Mouse (Mus musculus): ENCODE data around the gene Epha4.

DNA sequence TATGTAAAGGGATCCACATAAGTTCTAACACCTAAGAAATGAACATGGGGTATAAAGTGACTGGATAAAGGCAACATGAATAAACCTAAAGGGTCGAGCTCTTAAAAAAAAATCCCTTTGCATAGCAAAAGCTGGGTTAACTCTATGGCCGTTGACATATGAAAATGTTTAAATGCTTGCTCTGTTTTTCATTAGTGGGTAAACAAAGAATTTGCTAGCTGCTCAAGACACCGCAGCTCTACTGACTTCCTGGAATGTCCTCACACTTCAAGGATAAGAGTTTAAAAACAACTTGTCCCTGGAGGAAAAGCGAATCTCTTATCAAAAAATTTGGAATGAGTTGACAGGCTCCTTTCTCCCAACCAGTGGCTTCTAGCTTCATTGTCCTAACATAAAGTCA lies 126.3 kb downstream of the Epha4 start:
- TF ChIP-seq CTCF (IDR thresholded peaks at IDR 0.05; ENCODE audit: low read depth, low read length) (no peak), GATA2 (IDR thresholded peaks at IDR 0.05; ENCODE audit: borderline replicate concordance, low read depth, low read length) (no peak), GATA1 (IDR thresholded peaks at IDR 0.05; ENCODE audit: borderline replicate concordance, low read length) (no peak), TAL1 (conservative IDR thresholded peaks at IDR 0.05; ENCODE audit: low read depth, low read length) (no peak), POLR2AphosphoS5 (IDR thresholded peaks at IDR 0.05; ENCODE audit: insufficient replicate concordance, low read depth, low read length) (no peak)
